Mouse (Mus musculus): Measurements from ENCODE around the gene Epb41l4b.

Gene Epb41l4b

GRCm38 (mm10) chr4:57016366-57017171 is 126.7 kb downstream of the Epb41l4b start:
- no peak for DNase-seq (ENCODE audit: low read depth, low spot score)

GRCm38 (mm10) chr4:57015032-57015431 is 128.2 kb downstream of the Epb41l4b start:
- no peak for DNase-seq (ENCODE audit: low read depth, low spot score)

- no peak for DNase-seq (ENCODE audit: low read depth, low spot score)
Observed at GRCm38 (mm10) chr4:57011454-57012046, 131.7 kb downstream of the Epb41l4b start.

GRCm38 (mm10) chr4:57010919-57011318 is 132.3 kb downstream of the Epb41l4b start:
- no peak for DNase-seq (ENCODE audit: low read depth, low spot score)

GRCm38 (mm10) chr4:57010425-57010824 is 132.8 kb downstream of the Epb41l4b start:
- no peak for DNase-seq (ENCODE audit: low read depth, low spot score)

- DNase-seq (ENCODE audit: low read depth, low spot score): no peak
Observed at GRCm38 (mm10) chr4:57007717-57008116, 135.5 kb downstream of the Epb41l4b start.

GRCm38 (mm10) chr4:57005011-57005410 is 138.2 kb downstream of the Epb41l4b start:
- no peak for DNase-seq (ENCODE audit: low read depth, low spot score)

- DNase-seq (ENCODE audit: low read depth, low spot score): no peak
Observed at GRCm38 (mm10) chr4:57003886-57004285, 139.4 kb downstream of the Epb41l4b start.

- no peak for DNase-seq (ENCODE audit: low read depth, low spot score)
Observed at GRCm38 (mm10) chr4:57002751-57003150, 140.5 kb downstream of the Epb41l4b start.

- no peak for DNase-seq (ENCODE audit: low read depth, low spot score)
Observed at GRCm38 (mm10) chr4:57001437-57001836, 141.8 kb downstream of the Epb41l4b start.

- no peak for DNase-seq (ENCODE audit: low read depth, low spot score)
Observed at GRCm38 (mm10) chr4:56993331-56993730, 149.9 kb downstream of the Epb41l4b start.

- DNase-seq (ENCODE audit: low read depth, low spot score): no peak
Observed at GRCm38 (mm10) chr4:56991951-56992350, 151.3 kb downstream of the Epb41l4b start.

GRCm38 (mm10) chr4:56990215-56990584 is 153.0 kb downstream of the Epb41l4b start, which contains the start of gene Frrs1l:
Gene Frrs1l (minus strand): TSS chr4:56990391.
- DNase-seq (ENCODE audit: low read depth, low spot score): no peak

- no peak for DNase-seq (ENCODE audit: low read depth, low spot score)
Observed at GRCm38 (mm10) chr4:56989431-56990214, 153.6 kb downstream of the Epb41l4b start.

GRCm38 (mm10) chr4:56965586-56966179 is 177.6 kb downstream of the Epb41l4b start:
- no peak for DNase-seq (ENCODE audit: low read depth, low spot score)

- no peak for DNase-seq (ENCODE audit: low read depth, low spot score)
Observed at GRCm38 (mm10) chr4:56963687-56964086, 179.6 kb downstream of the Epb41l4b start.

GRCm38 (mm10) chr4:56961320-56961925 is 181.8 kb downstream of the Epb41l4b start:
- no peak for DNase-seq (ENCODE audit: low read depth, low spot score)

GRCm38 (mm10) chr4:56957518-56957917 is 185.7 kb downstream of the Epb41l4b start:
- no peak for DNase-seq (ENCODE audit: low read depth, low spot score)

- no peak for DNase-seq (ENCODE audit: low read depth, low spot score)
Observed at GRCm38 (mm10) chr4:56953235-56953634, 190.0 kb downstream of the Epb41l4b start.

- DNase-seq (ENCODE audit: low read depth, low spot score): no peak
Observed at GRCm38 (mm10) chr4:56951701-56952100, 191.5 kb downstream of the Epb41l4b start.

GRCm38 (mm10) chr4:56949494-56949893 is 193.7 kb downstream of the Epb41l4b start:
- no peak for DNase-seq (ENCODE audit: low read depth, low spot score)
